Mouse (Mus musculus) left cerebral cortex, adult 2 months (tissue): Measurements from ENCODE around the gene Bend6. TPM values are rescaled to one million over a fixed set of nuclear protein-coding genes. Genes with fewer than 3 reads are reported as not detected.
A peak's percentile ranks its signal among the peaks of the same experiment; 100 is the strongest.

Source experiments
- DNase-seq, 2 experiments: peaks; one replicate each; pipeline ENCODE4 v3.0.0; 2021 to 2022; ENCODE audit warnings: low spot score in 2 of 2, mixed read lengths in 1 of 2; ENCODE audit errors: extremely low spot score in 1 of 2
- H3K27ac ChIP-seq: fragments of 200-600 bp; 2 replicates; pipeline ENCODE4 v1.8.1; 2022
- H3K4me3 ChIP-seq: fragments of 200-600 bp; 2 replicates; pipeline ENCODE4 v1.8.1; 2022
- CTCF ChIP-seq: fragments of 200-600 bp; IDR thresholded peaks from 2 replicates; pipeline ENCODE4 v1.8.1; 2022; ENCODE audit warnings: antibody characterized with exemption, mild to moderate bottlenecking, moderate library complexity
- intact Hi-C: fragments of 180-260 bp; cut with DNase I; formaldehyde crosslinking; loops from one replicate; pipeline ENCODE4 v1.15.1; 2025
- total RNA-seq, 2 experiments: library from RNA; stranded (reverse); gene quantifications; 2 replicates each; pipeline ENCODE4 v1.2.3; 2021

The Bend6 gene
- total RNA-seq, 2 experiments from 2014 or later = 135 to 139 TPM

GRCm38 (mm10) chr1:33939828-33940227, 32.2 kb upstream of the Bend6 start:
- H3K27ac ChIP-seq = no peak overlapping the region
- no peak for TF ChIP-seq CTCF
- DNase-seq = no peak
- H3K4me3 ChIP-seq = no peak overlapping the region
- intact Hi-C loops = no loop called here

GRCm38 (mm10) chr1:33935946-33936345, 28.3 kb upstream of the Bend6 start:
- no peak for TF ChIP-seq CTCF
- intact Hi-C loops = no loop called here
- Histone ChIP-seq H3K27ac (no peak overlapping the region), H3K4me3 (no peak overlapping the region)
- no peak for DNase-seq

- TF ChIP-seq CTCF = no peak
- H3K27ac ChIP-seq = peak overlapping the region; percentile 10; the same call in 1 of the 2 replicates
- H3K4me3 ChIP-seq = no peak overlapping the region
- intact Hi-C loops = no loop called here
- DNase-seq = peak in 1 of 2 experiments; percentile 43
Measured at GRCm38 (mm10) chr1:33932845-33933499, 25.4 kb upstream of the Bend6 start.

- intact Hi-C loops = no loop called here
- no peak for TF ChIP-seq CTCF
- no peak for DNase-seq
- H3K4me3 ChIP-seq = no peak overlapping the region
- no peak overlapping the region for H3K27ac ChIP-seq
Measured at GRCm38 (mm10) chr1:33932196-33932595, 24.6 kb upstream of the Bend6 start.

GRCm38 (mm10) chr1:33931791-33932190, 24.2 kb upstream of the Bend6 start:
- no peak for DNase-seq
- Histone ChIP-seq H3K4me3 (no peak overlapping the region), H3K27ac (no peak overlapping the region)
- intact Hi-C loops = no loop called here
- no peak for TF ChIP-seq CTCF

- no peak for DNase-seq
- Histone ChIP-seq H3K4me3 (no peak overlapping the region), H3K27ac (no peak overlapping the region)
- intact Hi-C loops = loop anchor here (2.0 kb wide), 1 partner anchor 19 kb away; the partner anchor contains the start of gene Dst
- TF ChIP-seq CTCF = no peak
Measured at GRCm38 (mm10) chr1:33927466-33927865, 19.9 kb upstream of the Bend6 start.

- H3K27ac ChIP-seq = no peak overlapping the region
- H3K4me3 ChIP-seq = no peak overlapping the region
- no peak for DNase-seq
- TF ChIP-seq CTCF = no peak
- intact Hi-C loops = no loop called here
Measured at GRCm38 (mm10) chr1:33925283-33925682, 17.7 kb upstream of the Bend6 start.

GRCm38 (mm10) chr1:33922975-33923374, 15.4 kb upstream of the Bend6 start:
- no peak overlapping the region for H3K27ac ChIP-seq
- DNase-seq = no peak
- TF ChIP-seq CTCF = no peak
- H3K4me3 ChIP-seq = no peak overlapping the region
- intact Hi-C loops = no loop called here

- intact Hi-C loops = no loop called here
- Histone ChIP-seq H3K27ac (no peak overlapping the region), H3K4me3 (no peak overlapping the region)
- no peak for TF ChIP-seq CTCF
- DNase-seq = no peak
Measured at GRCm38 (mm10) chr1:33916554-33916953, 8.9 kb upstream of the Bend6 start.

- TF ChIP-seq CTCF = no peak
- Histone ChIP-seq H3K4me3 (no peak overlapping the region), H3K27ac (no peak overlapping the region)
- no peak for DNase-seq
- intact Hi-C loops = no loop called here
Measured at GRCm38 (mm10) chr1:33911589-33911988, 4.0 kb upstream of the Bend6 start.

- TF ChIP-seq CTCF = no peak
- H3K27ac ChIP-seq = peak within 1 kb of the TSS; percentile 89
- no peak for DNase-seq
- H3K4me3 ChIP-seq = peak within 1 kb of the TSS; percentile 79
- intact Hi-C loops = loop anchor here (2.0 to 5.0 kb wide), 4 partner anchors 18 to 149 kb away; no protein-coding TSS in a partner anchor
Measured at GRCm38 (mm10) chr1:33908191-33908962, 761 bp upstream of the Bend6 start, which contains the start of gene Dst. Gene Dst (plus strand): TSS chr1:33908225.

- Histone ChIP-seq H3K27ac (peak overlapping the region; percentile 89), H3K4me3 (peak overlapping the region; percentile 79)
- intact Hi-C loops = loop anchor here (5.0 kb wide), 2 partner anchors 40 to 150 kb away; no protein-coding TSS in a partner anchor
- no peak for TF ChIP-seq CTCF
- peak in 1 of 2 experiments; percentile 28 for DNase-seq
Measured at GRCm38 (mm10) chr1:33906927-33907326, 689 bp downstream of the Bend6 start.
